Mouse (Mus musculus) testis, postnatal 10 days (tissue): Measurements from ENCODE around the gene Siglec1.
A peak's percentile ranks its signal among the peaks of the same experiment; 100 is the strongest.

Experiments
- DNase-seq: peaks from one replicate; pipeline ENCODE4 v3.0.0; 2021; ENCODE audit warnings: low spot score

The Siglec1 gene

DNA sequence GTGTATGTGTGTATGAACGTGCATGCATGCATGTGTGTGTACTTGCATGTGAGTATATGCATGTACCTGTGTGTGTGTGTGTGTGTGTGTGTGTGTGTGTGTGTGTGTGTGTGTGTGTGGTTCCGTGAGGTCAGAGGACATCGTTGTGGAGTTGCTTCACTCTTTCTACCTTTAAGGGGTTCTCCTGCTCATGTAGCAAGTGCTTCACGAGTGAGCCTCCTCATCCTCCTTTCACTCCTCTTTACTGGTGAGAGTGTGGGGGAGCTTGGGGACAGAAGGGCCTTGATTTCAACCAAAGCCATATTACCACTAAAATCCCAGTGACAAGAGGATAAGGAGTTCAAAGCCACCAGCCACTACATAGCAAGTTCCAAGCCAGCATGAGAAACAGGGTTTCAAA, 10.5 kb upstream of the Siglec1 start:
- no peak for DNase-seq

DNA sequence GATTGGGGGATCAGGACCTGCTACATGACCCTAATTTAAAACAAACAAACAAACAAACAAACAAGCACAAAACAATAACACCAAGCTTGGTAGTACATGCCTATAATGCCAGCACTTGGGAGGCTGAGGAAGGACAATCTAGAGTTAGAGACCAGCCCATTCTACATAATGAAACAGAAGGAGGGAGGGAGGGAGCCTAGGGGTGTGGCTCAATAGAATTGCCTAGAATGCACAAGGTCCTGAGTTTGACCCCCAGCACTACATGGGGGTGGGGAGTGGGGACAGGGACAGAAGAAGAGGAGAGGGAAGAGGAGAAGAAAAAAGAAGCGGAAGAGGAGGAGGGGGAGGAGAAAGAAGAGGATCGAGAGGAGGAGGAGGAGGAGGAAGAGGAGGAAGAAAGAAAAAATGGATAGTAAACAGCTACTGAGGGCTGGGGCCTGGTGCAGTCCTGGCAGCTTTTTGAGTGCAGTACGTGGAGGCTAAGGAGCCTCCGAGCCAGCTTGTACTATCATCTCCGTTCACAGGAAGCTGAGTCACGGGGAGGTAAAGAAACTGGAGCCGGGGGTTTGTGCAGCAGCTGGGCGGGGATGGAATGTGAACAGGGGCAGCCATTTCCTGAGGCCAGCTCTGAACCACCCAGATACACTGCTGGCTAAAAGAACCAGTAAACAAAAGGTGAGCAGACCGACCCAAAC, 9.7 kb upstream of the Siglec1 start:
- no peak for DNase-seq

DNA sequence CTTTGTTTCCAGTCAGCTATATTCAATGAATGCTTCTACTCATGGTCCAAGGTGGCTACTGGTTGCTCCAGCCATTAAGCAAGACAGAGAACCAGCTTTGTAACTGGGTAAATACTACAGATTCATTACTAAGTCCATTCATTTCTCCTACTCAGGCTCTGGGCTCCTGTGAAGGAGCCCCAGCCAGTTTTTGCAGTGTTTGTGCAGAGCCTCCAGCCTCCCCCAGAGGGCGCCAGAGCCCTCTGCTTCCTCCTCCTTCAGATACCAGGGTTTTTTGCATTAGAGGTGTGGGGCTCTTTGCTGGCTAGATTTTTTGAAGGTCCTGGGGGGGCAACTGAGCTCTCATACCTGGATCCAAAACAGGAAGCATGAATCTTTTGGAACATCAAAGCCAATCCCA, 8.3 kb upstream of the Siglec1 start:
- DNase-seq: peak; percentile 81

DNA sequence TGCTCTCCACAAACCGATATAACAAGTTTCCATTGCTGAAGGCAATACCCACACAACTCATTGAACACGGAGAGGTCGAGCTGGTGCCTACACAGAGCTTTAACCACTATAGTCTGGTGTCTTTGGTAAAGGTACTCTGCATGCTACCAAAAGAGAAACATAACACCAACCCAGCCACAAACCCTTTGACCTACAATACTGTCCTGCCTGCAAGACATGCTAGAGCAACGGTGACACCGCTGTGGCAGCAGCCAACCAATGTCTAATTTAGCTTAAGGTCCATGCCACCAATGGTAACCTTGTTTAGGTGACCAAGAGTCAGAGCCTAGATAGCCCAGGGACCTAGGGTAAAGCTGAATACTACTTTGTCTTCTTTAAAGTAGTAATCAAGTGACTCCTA, 7.0 kb upstream of the Siglec1 start:
- no peak for DNase-seq

DNA sequence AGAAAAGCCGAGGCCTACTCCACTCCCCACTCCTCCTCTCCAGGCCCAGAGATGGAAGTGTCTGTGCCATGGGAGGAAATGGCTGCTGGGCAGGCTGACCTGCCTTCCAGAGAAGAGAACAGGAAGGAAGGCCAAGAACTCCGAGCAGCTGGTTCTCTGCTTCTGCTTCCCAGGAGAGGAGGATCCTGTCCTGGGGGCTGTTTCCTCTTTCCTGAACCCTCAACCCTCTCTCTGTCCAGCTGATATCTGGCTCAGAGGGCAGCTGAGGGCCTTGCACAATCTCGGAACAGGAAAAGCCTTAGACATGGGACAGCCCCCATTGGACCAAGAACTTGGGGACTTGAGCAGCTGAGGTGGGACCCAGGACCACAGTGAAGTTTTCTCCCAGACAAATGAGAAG, 4.3 kb upstream of the Siglec1 start:
- peak; percentile 38 for DNase-seq

DNA sequence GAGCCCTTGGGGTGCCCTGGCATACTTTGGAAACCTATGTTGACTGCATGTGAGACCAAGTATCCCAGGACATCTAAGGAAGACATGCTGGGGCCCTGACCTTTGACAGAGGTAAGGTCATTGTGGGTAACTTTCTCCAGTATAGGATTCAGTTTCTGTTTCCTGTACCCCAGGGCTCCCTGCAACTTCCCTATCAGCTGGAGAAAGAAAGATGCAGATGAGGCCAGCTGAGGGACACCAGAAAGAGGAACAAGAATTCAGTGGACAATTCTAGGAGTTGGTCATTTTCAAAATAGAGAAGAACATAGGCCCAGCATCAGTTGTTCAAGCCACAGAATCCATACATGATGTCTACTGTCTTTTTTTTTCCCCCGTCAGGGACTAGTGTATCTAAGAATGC, 3.1 kb upstream of the Siglec1 start:
- DNase-seq: no peak

DNA sequence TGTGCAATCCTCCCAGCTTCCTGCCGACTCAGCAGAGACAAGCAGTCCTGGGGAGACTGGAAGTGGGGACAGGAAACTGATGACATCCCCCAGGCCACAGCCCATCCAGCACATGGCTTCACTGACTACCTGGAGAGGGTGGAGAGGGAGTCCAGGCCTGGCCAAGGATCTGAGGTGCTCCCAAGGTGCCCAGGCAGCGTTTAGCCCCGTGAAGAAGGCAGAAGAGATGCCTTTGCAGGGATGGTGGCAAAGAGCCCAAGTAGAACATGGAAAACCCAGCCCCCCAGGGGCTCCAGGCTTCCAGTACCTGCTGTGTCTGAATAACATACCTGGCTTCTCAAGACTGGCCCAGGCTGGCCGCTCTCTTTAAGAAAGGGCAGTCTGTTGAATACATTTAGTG, 2.0 kb upstream of the Siglec1 start:
- DNase-seq: no peak

DNA sequence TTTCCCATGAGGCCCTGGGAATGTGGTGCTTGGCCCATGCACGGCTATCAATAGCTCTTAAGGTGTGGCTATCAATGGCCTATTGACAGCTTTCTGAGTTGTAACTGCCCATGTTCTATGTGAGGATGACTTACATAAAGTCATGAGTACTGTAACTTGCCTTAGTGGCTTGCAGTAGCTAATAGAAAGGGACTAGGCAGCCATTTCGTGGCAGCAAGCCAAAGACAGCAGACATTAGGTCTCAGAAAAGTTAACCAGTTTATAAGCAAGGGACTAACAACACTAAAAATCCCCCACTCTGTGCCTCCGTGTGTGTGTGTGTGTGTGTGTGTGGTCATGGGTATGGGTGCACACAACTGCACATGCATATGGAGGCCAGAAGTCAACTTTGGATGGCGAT, 2.4 kb downstream of the Siglec1 start:
- DNase-seq: no peak

DNA sequence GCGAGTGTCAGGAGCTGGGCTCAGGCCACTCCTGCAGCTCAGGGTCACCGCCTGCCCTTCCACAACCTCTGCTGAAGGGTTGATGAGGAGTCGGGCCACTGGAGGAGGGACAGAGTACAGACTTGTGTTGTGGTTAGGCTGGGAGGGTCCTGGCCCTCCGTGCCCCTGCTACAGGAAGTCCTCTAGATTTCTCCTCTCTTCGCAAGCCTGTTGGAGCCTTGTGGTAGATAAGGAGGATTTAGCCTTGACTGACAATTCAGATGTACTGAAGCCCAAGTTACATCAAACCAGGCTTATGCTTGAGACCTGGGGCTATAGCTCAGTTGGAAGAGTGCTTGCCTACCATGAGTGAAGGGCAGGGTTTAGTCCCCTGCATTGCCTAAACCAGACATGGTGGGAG, 6.1 kb downstream of the Siglec1 start:
- DNase-seq: no peak

DNA sequence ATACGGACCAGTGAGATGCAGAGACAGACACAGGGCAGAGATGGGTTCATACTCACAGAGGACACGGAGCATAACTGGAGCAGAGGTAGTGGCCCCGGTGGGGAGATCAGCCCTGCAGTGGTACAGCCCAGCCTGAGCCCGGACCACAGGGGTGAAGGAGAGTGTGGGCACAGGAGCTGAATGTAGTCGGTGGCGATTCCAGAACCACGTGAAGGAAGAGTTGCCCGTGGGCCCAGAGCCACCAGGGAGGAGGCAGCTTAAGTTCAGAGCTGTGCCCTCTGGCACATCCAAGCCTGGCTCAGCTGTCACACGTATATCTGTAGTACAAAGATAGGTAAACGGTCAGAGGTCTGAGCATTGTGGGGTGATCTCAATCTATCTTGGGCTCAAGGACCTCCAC, 14.0 kb downstream of the Siglec1 start:
- no peak for DNase-seq

DNA sequence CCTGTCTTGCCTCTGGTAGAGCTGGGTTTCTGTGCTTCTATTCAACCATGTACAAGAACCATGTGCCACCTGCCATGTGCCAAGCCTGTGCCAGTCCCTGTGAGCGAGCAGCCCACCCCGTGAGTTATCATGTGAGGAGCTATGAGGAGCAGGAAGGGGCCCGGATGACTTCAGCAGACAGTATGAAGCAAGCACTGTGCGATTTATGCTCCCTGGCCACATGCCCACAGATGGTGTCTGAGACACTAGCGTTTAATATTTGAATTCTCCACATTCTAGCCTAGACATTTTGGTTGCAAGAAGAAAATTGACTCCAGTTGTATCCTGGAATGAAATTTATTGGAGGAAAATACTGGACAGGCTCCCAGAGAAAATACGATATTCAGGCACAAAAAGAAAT, 19.1 kb downstream of the Siglec1 start:
- DNase-seq: no peak

DNA sequence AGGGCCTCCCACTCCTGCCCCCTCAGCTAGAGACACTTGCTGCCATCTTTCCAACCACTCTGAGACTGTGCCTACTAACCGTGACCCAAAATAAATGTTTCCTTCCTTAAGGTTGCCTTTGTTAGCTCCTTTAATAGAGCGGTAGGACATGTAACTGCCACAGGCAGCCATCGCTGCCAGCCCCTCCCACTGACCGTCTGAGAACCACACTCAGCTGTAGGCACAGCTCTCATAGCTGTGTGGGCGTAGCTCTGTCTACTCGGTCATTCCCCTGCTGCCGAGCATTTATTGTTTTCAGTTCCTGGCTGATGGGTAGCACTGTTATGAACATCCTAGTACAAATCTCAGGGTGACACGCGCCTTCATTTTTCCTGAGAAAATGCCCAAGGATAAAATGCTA, 20.2 kb downstream of the Siglec1 start:
- no peak for DNase-seq

DNA sequence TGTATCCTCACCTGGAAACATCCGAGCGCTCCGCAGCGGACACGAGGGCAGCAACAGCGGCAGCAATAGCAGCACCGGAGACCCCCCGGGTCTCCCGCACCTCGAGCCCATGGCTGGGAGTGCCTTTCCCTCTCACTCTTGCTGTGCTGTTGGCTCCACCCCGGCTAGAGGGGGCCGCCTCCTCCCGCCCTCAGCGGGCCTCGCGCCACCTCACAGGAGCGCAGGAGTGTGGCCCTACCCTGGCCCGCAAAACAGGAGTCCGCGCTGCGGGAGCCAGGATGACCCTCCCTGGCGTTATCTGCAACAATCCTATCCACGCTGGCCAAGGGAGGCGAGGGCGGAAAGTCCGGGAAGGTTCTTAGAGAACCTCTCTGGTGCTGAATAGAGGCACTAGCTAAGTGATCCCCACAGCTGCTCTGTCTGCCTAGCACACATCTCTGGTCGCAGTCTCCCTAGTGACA, 23.1 kb downstream of the Siglec1 start, which contains the start of gene Adam33:
Gene Adam33 (minus strand): TSS at position 411 of the 461 bp plus-strand sequence.
- peak; percentile 63 for DNase-seq

DNA sequence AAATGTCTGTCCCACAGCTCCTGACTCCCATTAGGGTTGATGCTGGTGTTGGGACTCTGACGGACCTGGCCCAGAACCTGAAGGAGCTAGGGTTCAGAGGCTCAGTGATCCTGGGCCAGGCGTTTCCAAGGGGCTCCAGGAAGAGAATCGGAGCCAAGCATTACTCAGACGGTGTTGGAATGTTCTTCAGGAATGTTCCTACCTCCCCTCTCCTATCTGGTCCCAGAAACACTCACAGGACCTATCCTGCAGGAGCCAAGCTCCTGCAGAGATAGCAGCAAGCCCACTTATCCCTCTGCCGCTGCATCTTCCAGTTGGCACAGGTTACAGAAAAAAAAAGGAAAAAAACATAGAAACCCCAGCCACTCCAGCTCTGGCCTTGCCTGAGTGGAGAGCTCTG, 25.0 kb downstream of the Siglec1 start:
- no peak for DNase-seq

DNA sequence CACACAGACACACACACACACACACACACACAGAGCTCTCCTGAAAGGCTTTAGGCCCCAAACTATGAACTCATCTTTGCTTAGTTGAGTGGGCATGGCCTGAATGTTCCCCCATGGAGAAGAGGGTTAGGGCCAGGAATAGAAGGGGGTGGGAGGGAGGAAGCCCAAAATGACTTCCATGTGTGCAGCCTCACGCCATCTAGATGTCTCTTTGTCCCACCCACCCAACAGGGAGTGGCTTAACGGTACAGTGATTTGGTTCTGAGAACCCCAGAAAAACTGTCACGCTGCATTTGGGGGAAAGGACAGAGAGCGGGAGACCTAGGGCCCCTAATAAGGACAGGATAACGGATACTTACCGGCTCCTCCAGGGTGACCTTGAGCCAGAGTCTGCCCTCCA, 25.8 kb downstream of the Siglec1 start:
- no peak for DNase-seq

DNA sequence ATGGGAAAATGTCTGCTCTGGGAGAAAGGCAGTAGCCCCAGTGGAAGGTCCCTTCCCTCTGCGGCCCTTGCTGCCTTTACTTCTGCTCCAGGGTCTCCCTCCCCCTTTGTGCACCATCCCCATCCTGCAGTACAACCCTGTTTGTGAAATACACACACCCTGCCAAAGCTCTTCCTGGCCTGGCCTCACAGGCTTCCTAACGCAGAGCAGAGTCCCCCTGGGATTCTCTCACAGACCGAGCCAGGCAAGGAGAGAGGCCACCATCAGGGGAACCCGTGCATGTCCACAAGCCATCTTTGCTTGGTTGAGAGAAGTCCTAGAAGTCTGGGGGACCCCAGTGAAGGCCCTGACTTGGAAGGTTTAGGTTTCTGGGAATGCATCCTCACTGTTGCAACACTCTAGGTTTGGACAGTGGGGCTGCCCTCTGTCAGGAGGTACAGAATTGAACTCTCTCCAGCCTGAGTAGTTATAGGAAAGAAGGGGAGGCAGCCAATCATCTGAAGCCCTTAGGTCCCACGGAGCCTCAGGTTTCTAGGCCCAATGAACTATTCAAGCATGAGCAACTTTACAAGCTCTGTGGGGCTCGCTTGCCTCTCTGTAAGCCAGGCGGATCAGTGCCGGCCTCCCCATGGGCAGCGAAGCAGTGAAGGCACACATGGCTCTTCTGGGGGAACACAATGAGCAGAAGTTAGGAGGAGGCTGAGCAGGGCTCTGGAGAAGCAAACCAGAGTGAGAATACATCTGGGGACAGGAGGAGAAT, 26.6 kb downstream of the Siglec1 start:
- DNase-seq: no peak

DNA sequence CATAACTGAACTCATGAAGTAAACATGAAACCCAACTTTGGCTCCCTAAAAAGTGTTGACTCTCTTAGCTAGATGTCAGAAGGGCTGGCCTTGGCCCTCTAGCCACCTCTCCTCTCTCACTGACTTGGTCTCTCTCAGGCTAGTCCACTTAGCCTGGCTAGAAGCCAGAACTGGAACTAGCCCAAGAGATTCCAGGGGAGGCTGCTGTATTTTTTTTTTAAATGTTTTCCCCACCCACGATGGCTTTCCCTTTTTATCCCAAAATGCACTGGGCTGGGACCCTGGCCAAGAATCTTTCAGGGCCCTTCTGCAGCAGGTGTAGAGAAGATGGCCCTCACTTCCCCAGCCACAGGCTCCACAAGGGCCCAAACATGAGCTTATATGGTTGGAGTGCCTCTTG, 27.2 kb downstream of the Siglec1 start:
- DNase-seq: peak; percentile 76

DNA sequence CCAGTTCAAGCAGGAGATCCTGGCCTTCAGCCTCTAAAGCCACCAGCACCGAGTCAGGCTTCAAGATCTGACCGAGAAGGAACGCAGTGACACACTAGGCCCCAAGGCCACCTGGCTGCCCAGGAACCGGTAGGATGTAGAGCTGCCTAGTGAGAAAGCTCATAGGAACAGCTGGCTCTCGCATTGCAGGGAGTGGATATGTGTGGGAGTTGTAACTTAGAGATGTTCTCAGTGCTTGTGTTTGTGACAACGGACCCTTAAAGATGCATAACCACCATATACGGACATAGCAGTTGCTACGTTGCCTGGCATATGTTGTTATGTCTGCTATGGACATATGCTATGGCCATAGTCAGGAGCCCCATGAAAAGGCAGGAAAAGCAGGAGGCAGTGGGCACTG, 27.9 kb downstream of the Siglec1 start:
- DNase-seq: no peak

DNA sequence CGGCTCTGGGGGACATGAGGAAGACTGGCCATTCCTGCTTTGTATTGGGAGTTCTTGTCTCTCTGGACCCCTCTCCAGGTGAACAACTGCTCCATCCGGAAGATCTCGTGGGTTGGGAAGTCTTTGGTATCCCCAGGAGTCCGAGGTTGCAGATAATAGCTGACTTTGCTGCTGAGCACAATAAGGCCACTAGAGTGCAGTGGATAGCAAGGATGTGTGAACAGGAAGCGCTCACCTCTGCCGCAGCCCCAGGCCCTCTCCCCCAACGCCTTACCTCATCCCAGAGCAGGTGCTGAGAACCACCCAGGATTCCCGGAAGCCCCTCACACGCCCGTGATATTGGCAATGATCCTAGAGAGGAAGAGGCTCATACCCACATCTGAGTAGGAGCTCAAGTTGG, 30.4 kb downstream of the Siglec1 start:
- DNase-seq: peak; percentile 46

DNA sequence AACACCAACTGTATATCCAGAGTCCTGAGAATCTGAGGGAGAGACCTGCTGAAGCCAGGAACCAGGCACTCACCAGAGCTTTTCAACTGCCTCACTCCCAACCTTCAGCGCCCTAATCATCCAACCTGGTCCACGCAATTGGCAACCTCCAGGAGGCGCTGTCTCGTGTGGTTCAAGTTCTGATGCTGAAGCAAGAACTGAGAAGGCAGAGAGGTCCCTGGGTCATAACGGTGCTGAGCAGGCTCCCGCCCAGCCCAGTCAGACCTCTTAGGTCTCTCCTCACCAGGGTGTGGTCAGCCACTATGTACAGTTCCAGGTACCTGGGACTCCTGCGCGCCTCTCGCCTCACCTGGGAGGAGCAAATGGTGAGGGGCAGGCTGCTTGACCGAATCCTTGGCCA, 30.9 kb downstream of the Siglec1 start:
- DNase-seq: peak; percentile 85

DNA sequence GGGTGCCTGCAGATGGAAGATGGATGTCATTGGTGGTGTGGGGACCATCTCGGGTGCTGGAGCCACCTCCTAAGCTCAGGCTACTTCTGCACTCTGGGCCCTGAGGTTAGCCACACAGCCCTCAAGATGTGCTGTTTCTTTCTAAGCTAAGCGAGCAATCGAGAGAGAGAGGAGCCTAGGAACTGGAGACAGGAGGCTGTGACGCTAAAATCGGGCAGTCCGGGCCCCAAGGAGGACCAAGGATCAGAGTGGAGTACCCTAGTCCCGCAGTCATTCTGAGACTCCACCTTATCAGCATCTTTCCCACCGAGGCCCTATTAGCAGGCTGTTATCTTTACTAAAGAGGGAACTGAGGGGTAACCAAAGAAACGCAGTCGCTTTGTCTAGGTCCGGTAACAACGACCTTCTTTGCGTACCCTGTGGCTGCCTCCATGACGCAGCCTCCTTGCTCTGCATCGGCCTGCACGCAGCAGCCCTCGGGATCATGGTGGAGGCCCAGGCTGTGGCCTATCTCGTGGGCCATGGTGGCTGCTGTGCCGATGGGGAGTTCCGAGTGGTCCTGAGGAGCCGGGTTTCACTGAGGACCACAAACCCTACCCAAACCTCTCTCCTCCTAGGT, 31.8 kb downstream of the Siglec1 start:
- DNase-seq: no peak

DNA sequence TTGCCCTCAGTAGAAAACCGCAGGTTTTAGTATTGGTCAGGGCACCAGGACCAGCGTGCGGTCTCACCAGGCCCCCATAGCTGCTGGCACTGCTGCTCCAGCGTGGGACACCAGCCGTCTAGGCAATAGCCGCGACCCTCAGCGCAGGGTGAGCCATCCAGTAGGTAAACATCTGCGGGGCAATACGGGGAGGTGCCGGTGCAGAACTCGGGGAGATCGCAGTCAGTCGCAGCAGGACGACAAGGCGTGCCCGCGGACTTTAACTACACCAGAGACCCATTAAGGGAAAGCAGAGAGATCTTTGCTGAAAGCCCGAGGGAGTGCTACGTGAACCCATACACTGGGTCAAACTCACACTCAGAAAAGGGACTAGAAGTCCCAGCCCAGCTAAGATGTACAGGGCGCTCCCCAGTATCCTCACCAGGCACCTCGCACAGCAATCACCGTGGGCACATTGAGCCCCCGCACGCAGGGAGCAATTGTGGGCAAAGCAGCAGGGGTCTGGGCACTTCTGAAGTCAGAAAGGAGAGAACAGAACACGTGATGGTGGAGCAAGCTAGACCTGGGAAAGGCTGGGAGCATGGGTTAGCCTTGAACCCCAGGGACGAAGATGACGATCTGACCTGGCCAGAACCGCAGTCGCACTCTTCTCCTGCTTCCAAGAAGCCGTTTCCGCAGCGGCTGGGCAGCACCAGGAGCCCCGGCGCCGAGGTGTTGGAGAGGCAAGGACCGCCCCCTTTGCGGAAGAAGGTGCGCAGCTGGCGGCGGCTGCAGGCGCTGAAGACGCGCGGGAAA, 32.5 kb downstream of the Siglec1 start:
- DNase-seq: peak; percentile 40
